Mouse (Mus musculus): Measurements from ENCODE around the gene Ramp3. TPM values are rescaled to one million over a fixed set of nuclear protein-coding genes. Genes with fewer than 3 reads are reported as not detected.

Gene Ramp3
- 0.05 TPM for polyA plus RNA-seq (2012; fragmentation: generic; extraction: Trizol)
- long read RNA-seq, experiment 1, partial matches to known transcripts, result 0 of 3 reads
- long read RNA-seq, experiment 1, other reads (novel, unspliced or antisense), result 0 of 3 reads
- long read RNA-seq, experiment 2, transcript Ramp3-201 (3 exons, 1,233 nt), result major isoform, 5 of 7 reads
- long read RNA-seq, experiment 2, partial matches to known transcripts, result 1 of 7 reads
- long read RNA-seq, experiment 2, other reads (novel, unspliced or antisense), result 0 of 7 reads

- H3K4me3 ChIP-seq (ENCODE audit: insufficient read depth, poor library complexity, severe bottlenecking), result no peak within 1 kb of the TSS
- H3K79me3 ChIP-seq (ENCODE audit: low read depth), result no peaks in the 10 kb centered on the region
- no peaks in the 10 kb centered on the region for H3K36me3 ChIP-seq (ENCODE audit: control insufficient read depth, insufficient read depth)
- peaks cover 46% of the 10 kb centered on the region for H3K27me3 ChIP-seq (ENCODE audit: control insufficient read depth, insufficient read depth, insufficient read length)
- H3ac ChIP-seq (ENCODE audit: control insufficient read depth, insufficient read length, low read depth), result no peak within 1 kb of the TSS
- no peaks in the 10 kb centered on the region for H3K79me2 ChIP-seq (ENCODE audit: control insufficient read depth, insufficient read depth)
- no peak for TF ChIP-seq CTCF (IDR thresholded peaks at IDR 0.05; ENCODE audit: control insufficient read depth, insufficient read depth, insufficient read length)
- no peak for TF ChIP-seq FOSL1 (IDR thresholded peaks at IDR 0.05; ENCODE audit: insufficient read depth, low read length, poor library complexity, severe bottlenecking)
- no peak for TF ChIP-seq MYOG (IDR thresholded peaks at IDR 0.05; ENCODE audit: control insufficient read depth, extremely low read depth, insufficient read length)
- no peak for TF ChIP-seq CEBPB (IDR thresholded peaks at IDR 0.05; ENCODE audit: low read depth)
- TF ChIP-seq USF1 (IDR thresholded peaks at IDR 0.05; ENCODE audit: low read depth), result no peak
- TF ChIP-seq MYOD1 (IDR thresholded peaks at IDR 0.05; ENCODE audit: control insufficient read depth, insufficient read length, low read depth), result no peak
- no peak for TF ChIP-seq MAX (IDR thresholded peaks at IDR 0.05)
These were observed at the start of gene Ramp3 for GRCm38 (mm10) chr11:6658271-6658670. Gene Ramp3 (plus strand): TSS chr11:6658521.

DNA sequence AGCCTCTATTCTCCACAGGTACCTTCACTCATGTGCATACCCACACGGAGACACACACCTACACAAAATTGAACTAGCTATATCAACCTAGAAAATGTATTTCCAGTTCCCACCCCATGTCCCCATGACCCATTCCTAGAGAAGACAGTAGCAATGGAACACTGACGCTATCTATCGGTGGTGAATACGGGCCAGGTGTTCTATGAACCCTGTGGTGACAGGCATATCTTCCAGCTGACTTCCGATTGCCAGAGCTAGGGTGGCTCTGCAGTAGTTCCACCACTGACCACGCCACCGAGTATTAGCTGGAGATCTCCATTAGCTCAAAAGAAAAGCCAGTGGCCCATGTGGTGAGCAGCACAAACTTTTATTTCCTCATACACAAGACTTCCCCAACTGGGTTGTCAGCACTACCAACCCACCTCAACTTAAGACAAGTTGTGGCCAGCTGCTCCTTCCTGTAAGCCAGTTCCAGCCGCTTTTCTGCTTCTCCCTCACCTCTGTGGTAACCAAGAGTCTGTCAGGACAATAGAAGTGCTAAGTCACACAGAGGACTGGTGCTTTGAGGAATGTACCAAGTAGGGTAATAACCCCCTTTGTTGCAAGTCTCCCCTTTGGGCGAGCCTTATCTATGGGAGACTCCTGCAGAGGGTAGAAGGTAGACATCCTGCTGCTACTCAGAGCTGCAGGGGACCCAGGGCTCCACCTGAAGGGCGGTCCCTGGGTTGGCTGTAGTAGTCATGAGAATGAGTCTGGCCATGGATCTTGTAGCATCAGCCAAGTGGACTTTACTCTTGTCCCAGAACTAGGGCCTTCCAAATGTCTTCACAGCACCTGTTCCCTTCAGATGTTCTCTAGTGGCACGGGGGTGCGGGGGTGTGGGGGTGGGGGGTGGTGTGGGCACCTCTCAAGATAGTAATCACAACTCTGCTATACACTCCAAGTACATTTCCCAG lies 42.8 kb upstream of the Ramp3 start:
- TF ChIP-seq MYOD1 (IDR thresholded peaks at IDR 0.05; ENCODE audit: control insufficient read depth, insufficient read length, low read depth) (no peak), CEBPB (IDR thresholded peaks at IDR 0.05; ENCODE audit: low read depth) (no peak), FOSL1 (IDR thresholded peaks at IDR 0.05; ENCODE audit: insufficient read depth, low read length, poor library complexity, severe bottlenecking) (no peak), MAX (IDR thresholded peaks at IDR 0.05) (no peak), CTCF (IDR thresholded peaks at IDR 0.05; ENCODE audit: control insufficient read depth, insufficient read depth, insufficient read length) (no peak), MYOG (IDR thresholded peaks at IDR 0.05; ENCODE audit: control insufficient read depth, extremely low read depth, insufficient read length) (no peak), USF1 (IDR thresholded peaks at IDR 0.05; ENCODE audit: low read depth) (no peak)
- Histone ChIP-seq H3K36me3 (ENCODE audit: control insufficient read depth, insufficient read depth) (peaks cover 97% of the 10 kb centered on the region), H3ac (ENCODE audit: control insufficient read depth, insufficient read length, low read depth) (no peak overlapping the region)

GRCm38 (mm10) chr11:6623704-6624103 lies 34.6 kb upstream of the Ramp3 start:
- no peaks in the 10 kb centered on the region for H3K27me3 ChIP-seq (ENCODE audit: control insufficient read depth, insufficient read depth, insufficient read length)
- peaks cover 43% of the 10 kb centered on the region for H3K79me3 ChIP-seq (ENCODE audit: low read depth)
- TF ChIP-seq MAX (IDR thresholded peaks at IDR 0.05) (no peak), FOSL1 (IDR thresholded peaks at IDR 0.05; ENCODE audit: insufficient read depth, low read length, poor library complexity, severe bottlenecking) (no peak), CEBPB (IDR thresholded peaks at IDR 0.05; ENCODE audit: low read depth) (no peak), USF1 (IDR thresholded peaks at IDR 0.05; ENCODE audit: low read depth) (no peak), MYOG (IDR thresholded peaks at IDR 0.05; ENCODE audit: control insufficient read depth, extremely low read depth, insufficient read length) (no peak), MYOD1 (IDR thresholded peaks at IDR 0.05; ENCODE audit: control insufficient read depth, insufficient read length, low read depth) (no peak), CTCF (IDR thresholded peaks at IDR 0.05; ENCODE audit: control insufficient read depth, insufficient read depth, insufficient read length) (no peak)
- H3K4me3 ChIP-seq (ENCODE audit: insufficient read depth, poor library complexity, severe bottlenecking), result no peak overlapping the region
- peaks cover 85% of the 10 kb centered on the region for H3K79me2 ChIP-seq (ENCODE audit: control insufficient read depth, insufficient read depth)
- peak overlapping the region; percentile 31 for H3ac ChIP-seq (ENCODE audit: control insufficient read depth, insufficient read length, low read depth)
- H3K36me3 ChIP-seq (ENCODE audit: control insufficient read depth, insufficient read depth), result peaks cover 65% of the 10 kb centered on the region

More for the DNA sequence above, 42.8 kb upstream of the Ramp3 start:
- Histone ChIP-seq H3K79me2 (ENCODE audit: control insufficient read depth, insufficient read depth) (peaks cover 25% of the 10 kb centered on the region), H3K4me3 (ENCODE audit: insufficient read depth, poor library complexity, severe bottlenecking) (no peak overlapping the region), H3K27me3 (ENCODE audit: control insufficient read depth, insufficient read depth, insufficient read length) (no peaks in the 10 kb centered on the region), H3K79me3 (ENCODE audit: low read depth) (peaks cover 4% of the 10 kb centered on the region)

- peak overlapping the region; percentile 28 for H3ac ChIP-seq (ENCODE audit: control insufficient read depth, insufficient read length, low read depth)
- H3K36me3 ChIP-seq (ENCODE audit: control insufficient read depth, insufficient read depth), result peaks cover 54% of the 10 kb centered on the region
- no peak for TF ChIP-seq FOSL1 (IDR thresholded peaks at IDR 0.05; ENCODE audit: insufficient read depth, low read length, poor library complexity, severe bottlenecking)
- TF ChIP-seq MYOD1 (IDR thresholded peaks at IDR 0.05; ENCODE audit: control insufficient read depth, insufficient read length, low read depth), result no peak
- no peak for TF ChIP-seq USF1 (IDR thresholded peaks at IDR 0.05; ENCODE audit: low read depth)
- TF ChIP-seq MYOG (IDR thresholded peaks at IDR 0.05; ENCODE audit: control insufficient read depth, extremely low read depth, insufficient read length), result no peak
- no peak for TF ChIP-seq CEBPB (IDR thresholded peaks at IDR 0.05; ENCODE audit: low read depth)
- TF ChIP-seq CTCF (IDR thresholded peaks at IDR 0.05; ENCODE audit: control insufficient read depth, insufficient read depth, insufficient read length), result no peak
- no peak for TF ChIP-seq MAX (IDR thresholded peaks at IDR 0.05)
These were observed 33.5 kb upstream of the Ramp3 start for GRCm38 (mm10) chr11:6624619-6625382.

More at GRCm38 (mm10) chr11:6624619-6625382, 33.5 kb upstream of the Ramp3 start:
- Histone ChIP-seq H3K79me3 (ENCODE audit: low read depth) (peaks cover 43% of the 10 kb centered on the region), H3K27me3 (ENCODE audit: control insufficient read depth, insufficient read depth, insufficient read length) (no peaks in the 10 kb centered on the region), H3K4me3 (ENCODE audit: insufficient read depth, poor library complexity, severe bottlenecking) (peak overlapping the region; percentile 68), H3K79me2 (ENCODE audit: control insufficient read depth, insufficient read depth) (peaks cover 74% of the 10 kb centered on the region)

Measured in C2C12 (cell line).